Mouse (Mus musculus): ENCODE measurements at regions not wholly inside any gene's neighbourhood (a gene's known extent, or its start where the extent isn't known, plus 50 kb on each side); places are given as distances from the start of the nearest gene placed in this dataset.

- no peak overlapping the region for H3K9ac ChIP-seq (replicated peaks; ENCODE audit: low read length)
- H3K9me3 ChIP-seq (ENCODE audit: control insufficient read depth, low read length): no peaks in the 10 kb centered on the region
- no peaks in the 10 kb centered on the region for H3K36me3 ChIP-seq (ENCODE audit: control insufficient read depth, insufficient read depth, low read length)
- WGBS: 57% methylated on average over 6 of the region's 6 CpGs
- no peak overlapping the region for H3K4me3 ChIP-seq (replicated peaks; ENCODE audit: low read depth, low read length)
- ATAC-seq (ENCODE audit: low FRiP score, low TSS enrichment): no peak
- H3K27me3 ChIP-seq (ENCODE audit: control insufficient read depth, insufficient read depth, low read length): no peaks in the 10 kb centered on the region
- H3K4me1 ChIP-seq (ENCODE audit: control insufficient read depth, insufficient read depth, low read length): no peaks in the 10 kb centered on the region
- no peak overlapping the region for H3K27ac ChIP-seq (replicated peaks; ENCODE audit: low read depth, low read length)
- no peak for DNase-seq
- H3K4me2 ChIP-seq (ENCODE audit: low read length): no peak overlapping the region
Observed at GRCm38 (mm10) chr14:60439106-60439505, 66.0 kb downstream of the Amer2 start.

GRCm38 (mm10) chr14:60443821-60444551 lies 70.9 kb downstream of the Amer2 start:
- Histone ChIP-seq H3K27ac (replicated peaks; ENCODE audit: low read depth, low read length) (no peak overlapping the region), H3K36me3 (ENCODE audit: control insufficient read depth, insufficient read depth, low read length) (no peaks in the 10 kb centered on the region), H3K27me3 (ENCODE audit: control insufficient read depth, insufficient read depth, low read length) (no peaks in the 10 kb centered on the region), H3K4me3 (replicated peaks; ENCODE audit: low read depth, low read length) (no peak overlapping the region), H3K4me2 (ENCODE audit: low read length) (no peak overlapping the region), H3K9ac (replicated peaks; ENCODE audit: low read length) (no peak overlapping the region), H3K4me1 (ENCODE audit: control insufficient read depth, insufficient read depth, low read length) (no peaks in the 10 kb centered on the region), H3K9me3 (ENCODE audit: control insufficient read depth, low read length) (no peaks in the 10 kb centered on the region)
- 79% methylated on average over 7 of the region's 7 CpGs for WGBS
- DNase-seq: no peak
- no peak for ATAC-seq (ENCODE audit: low FRiP score, low TSS enrichment)

GRCm38 (mm10) chr14:60444552-60444937 lies 71.5 kb downstream of the Amer2 start:
- no peaks in the 10 kb centered on the region for H3K9me3 ChIP-seq (ENCODE audit: control insufficient read depth, low read length)
- H3K4me2 ChIP-seq (ENCODE audit: low read length): no peak overlapping the region
- H3K36me3 ChIP-seq (ENCODE audit: control insufficient read depth, insufficient read depth, low read length): no peaks in the 10 kb centered on the region
- H3K27ac ChIP-seq (replicated peaks; ENCODE audit: low read depth, low read length): no peak overlapping the region
- H3K4me1 ChIP-seq (ENCODE audit: control insufficient read depth, insufficient read depth, low read length): no peaks in the 10 kb centered on the region
- no peak overlapping the region for H3K9ac ChIP-seq (replicated peaks; ENCODE audit: low read length)
- WGBS: 52% methylated on average over 3 of the region's 3 CpGs
- DNase-seq (no peak), ATAC-seq (ENCODE audit: low FRiP score, low TSS enrichment) (no peak)
- no peak overlapping the region for H3K4me3 ChIP-seq (replicated peaks; ENCODE audit: low read depth, low read length)
- H3K27me3 ChIP-seq (ENCODE audit: control insufficient read depth, insufficient read depth, low read length): no peaks in the 10 kb centered on the region

- Histone ChIP-seq H3K9ac (replicated peaks; ENCODE audit: low read length) (no peak overlapping the region), H3K4me1 (ENCODE audit: control insufficient read depth, insufficient read depth, low read length) (no peaks in the 10 kb centered on the region), H3K27ac (replicated peaks; ENCODE audit: low read depth, low read length) (no peak overlapping the region), H3K36me3 (ENCODE audit: control insufficient read depth, insufficient read depth, low read length) (no peaks in the 10 kb centered on the region), H3K27me3 (ENCODE audit: control insufficient read depth, insufficient read depth, low read length) (no peaks in the 10 kb centered on the region), H3K4me2 (ENCODE audit: low read length) (no peak overlapping the region), H3K4me3 (replicated peaks; ENCODE audit: low read depth, low read length) (no peak overlapping the region), H3K9me3 (ENCODE audit: control insufficient read depth, low read length) (no peaks in the 10 kb centered on the region)
- no peak for DNase-seq
- ATAC-seq (ENCODE audit: low FRiP score, low TSS enrichment): no peak
- WGBS: 56% methylated on average over 6 of the region's 6 CpGs
Observed at GRCm38 (mm10) chr14:60446037-60446436, 73.0 kb downstream of the Amer2 start.

GRCm38 (mm10) chr14:60451216-60451615 lies 78.2 kb downstream of the Amer2 start:
- no peak overlapping the region for H3K4me2 ChIP-seq (ENCODE audit: low read length)
- H3K4me3 ChIP-seq (replicated peaks; ENCODE audit: low read depth, low read length): no peak overlapping the region
- H3K36me3 ChIP-seq (ENCODE audit: control insufficient read depth, insufficient read depth, low read length): no peaks in the 10 kb centered on the region
- H3K9ac ChIP-seq (replicated peaks; ENCODE audit: low read length): no peak overlapping the region
- no peaks in the 10 kb centered on the region for H3K9me3 ChIP-seq (ENCODE audit: control insufficient read depth, low read length)
- no peaks in the 10 kb centered on the region for H3K27me3 ChIP-seq (ENCODE audit: control insufficient read depth, insufficient read depth, low read length)
- no peak overlapping the region for H3K27ac ChIP-seq (replicated peaks; ENCODE audit: low read depth, low read length)
- ATAC-seq (ENCODE audit: low FRiP score, low TSS enrichment) (no peak), DNase-seq (no peak)
- H3K4me1 ChIP-seq (ENCODE audit: control insufficient read depth, insufficient read depth, low read length): no peaks in the 10 kb centered on the region
- 94% methylated on average over 9 of the region's 9 CpGs for WGBS

- H3K27me3 ChIP-seq (ENCODE audit: control insufficient read depth, insufficient read depth, low read length): no peaks in the 10 kb centered on the region
Observed at GRCm38 (mm10) chr14:60451684-60452083, 78.6 kb downstream of the Amer2 start.

GRCm38 (mm10) chr14:60456767-60457166 lies 83.7 kb downstream of the Amer2 start:
- no peaks in the 10 kb centered on the region for H3K4me1 ChIP-seq (ENCODE audit: control insufficient read depth, insufficient read depth, low read length)
- ATAC-seq (ENCODE audit: low FRiP score, low TSS enrichment) (no peak), DNase-seq (no peak)
- no peaks in the 10 kb centered on the region for H3K36me3 ChIP-seq (ENCODE audit: control insufficient read depth, insufficient read depth, low read length)
- no peak overlapping the region for H3K4me3 ChIP-seq (replicated peaks; ENCODE audit: low read depth, low read length)
- 70% methylated on average over 9 of the region's 9 CpGs for WGBS
- no peaks in the 10 kb centered on the region for H3K27me3 ChIP-seq (ENCODE audit: control insufficient read depth, insufficient read depth, low read length)
- no peak overlapping the region for H3K9ac ChIP-seq (replicated peaks; ENCODE audit: low read length)
- no peak overlapping the region for H3K4me2 ChIP-seq (ENCODE audit: low read length)
- no peak overlapping the region for H3K27ac ChIP-seq (replicated peaks; ENCODE audit: low read depth, low read length)
- no peaks in the 10 kb centered on the region for H3K9me3 ChIP-seq (ENCODE audit: control insufficient read depth, low read length)

More at GRCm38 (mm10) chr14:60451684-60452083, 78.6 kb downstream of the Amer2 start:
- no peak for ATAC-seq (ENCODE audit: low FRiP score, low TSS enrichment)
- Histone ChIP-seq H3K27ac (replicated peaks; ENCODE audit: low read depth, low read length) (no peak overlapping the region), H3K4me1 (ENCODE audit: control insufficient read depth, insufficient read depth, low read length) (no peaks in the 10 kb centered on the region), H3K36me3 (ENCODE audit: control insufficient read depth, insufficient read depth, low read length) (no peaks in the 10 kb centered on the region), H3K4me2 (ENCODE audit: low read length) (no peak overlapping the region), H3K4me3 (replicated peaks; ENCODE audit: low read depth, low read length) (no peak overlapping the region), H3K9me3 (ENCODE audit: control insufficient read depth, low read length) (no peaks in the 10 kb centered on the region), H3K9ac (replicated peaks; ENCODE audit: low read length) (no peak overlapping the region)
- no peak for DNase-seq
- WGBS: 85% methylated on average over 7 of the region's 7 CpGs

- Histone ChIP-seq H3K4me3 (replicated peaks; ENCODE audit: low read depth, low read length) (peak overlapping the region; percentile 37), H3K9me3 (ENCODE audit: control insufficient read depth, low read length) (peaks cover 5% of the 10 kb centered on the region; the same call in 1 of the 2 replicates), H3K4me1 (ENCODE audit: control insufficient read depth, insufficient read depth, low read length) (peaks cover 13% of the 10 kb centered on the region), H3K27ac (replicated peaks; ENCODE audit: low read depth, low read length) (peak overlapping the region; percentile 60; the same call in 1 of the 2 replicates), H3K4me2 (ENCODE audit: low read length) (peak overlapping the region; percentile 85), H3K36me3 (ENCODE audit: control insufficient read depth, insufficient read depth, low read length) (no peaks in the 10 kb centered on the region), H3K27me3 (ENCODE audit: control insufficient read depth, insufficient read depth, low read length) (peaks cover 4% of the 10 kb centered on the region; the same call in 1 of the 2 replicates), H3K9ac (replicated peaks; ENCODE audit: low read length) (peak overlapping the region; percentile 34; the same call in 1 of the 2 replicates)
- WGBS: under 1% methylated on average over 38 of the region's 38 CpGs
- ATAC-seq (ENCODE audit: low FRiP score, low TSS enrichment): peak; percentile 86
- peak; percentile 91 for DNase-seq
Observed at GRCm38 (mm10) chr14:60484996-60485888, 112.2 kb downstream of the Amer2 start.

Data from midbrain, embryonic 14.5 days (tissue).